Mouse (Mus musculus) kidney, adult 2 months (tissue): ENCODE data around the gene Ppp1r12b. TPM values are rescaled to one million over a fixed set of nuclear protein-coding genes. Genes with fewer than 3 reads are reported as not detected.

Experiments
- DNase-seq: peaks from one replicate; pipeline ENCODE4 v3.0.0; 2021
- H3K27ac ChIP-seq: fragments of 200-500 bp; 2 replicates; pipeline ENCODE4 v1.5.1; 2012; ENCODE audit warnings: low read depth, low read length, control low read depth, inconsistent platforms; ENCODE audit not compliant: insufficient read depth
- H3K27me3 ChIP-seq: fragments of 200-500 bp; replicated peaks from 2 replicates; pipeline ENCODE4 v1.6.1; 2012; ENCODE audit warnings: mild to moderate bottlenecking, moderate library complexity, low read length, inconsistent platforms; ENCODE audit not compliant: control insufficient read depth, insufficient read depth
- H3K36me3 ChIP-seq: fragments of 200-500 bp; 2 replicates; pipeline ENCODE4 v1.6.1; 2012; ENCODE audit warnings: mild to moderate bottlenecking, moderate library complexity, low read length, inconsistent platforms; ENCODE audit not compliant: control insufficient read depth, insufficient read depth
- H3K4me1 ChIP-seq: fragments of 200-500 bp; 2 replicates; pipeline ENCODE4 v1.6.1; 2011; ENCODE audit warnings: low read length; ENCODE audit not compliant: control insufficient read depth, insufficient read depth
- H3K4me3 ChIP-seq: fragments of 200-500 bp; 2 replicates; pipeline ENCODE4 v1.5.1; 2011; ENCODE audit warnings: mild to moderate bottlenecking, low read depth, low read length, control low read depth; ENCODE audit not compliant: insufficient read depth
- CTCF ChIP-seq: fragments of 200-500 bp; conservative IDR thresholded peaks from 2 replicates; pipeline ENCODE4 v1.5.1; 2011; ENCODE audit warnings: low read depth, mild to moderate bottlenecking, control low read depth, low read length, moderate library complexity, mixed read lengths; ENCODE audit not compliant: insufficient read depth, insufficient read length
- POLR2A ChIP-seq: fragments of 200-500 bp; IDR thresholded peaks from one replicate; pipeline ENCODE4 v1.6.1; 2011; ENCODE audit warnings: low read depth, low read length, control low read depth
- WGBS: fragments of 180-500 bp; shearing (Covaris S2); methylation state at CpG from one replicate; pipeline ENCODE4 v1.1.7; 2018; 5-methylcytosine and 5-hydroxymethylcytosine counted together
- polyA plus RNA-seq: library from polyadenylated mRNA; depleted of rRNA; stranded (reverse); fragments of >200 nt; gene quantifications from 2 replicates; pipeline ENCODE4 v1.2.3, GENCODE M21; 2012

Gene Ppp1r12b
- polyA plus RNA-seq, 1 experiment: 5.6 TPM

DNA sequence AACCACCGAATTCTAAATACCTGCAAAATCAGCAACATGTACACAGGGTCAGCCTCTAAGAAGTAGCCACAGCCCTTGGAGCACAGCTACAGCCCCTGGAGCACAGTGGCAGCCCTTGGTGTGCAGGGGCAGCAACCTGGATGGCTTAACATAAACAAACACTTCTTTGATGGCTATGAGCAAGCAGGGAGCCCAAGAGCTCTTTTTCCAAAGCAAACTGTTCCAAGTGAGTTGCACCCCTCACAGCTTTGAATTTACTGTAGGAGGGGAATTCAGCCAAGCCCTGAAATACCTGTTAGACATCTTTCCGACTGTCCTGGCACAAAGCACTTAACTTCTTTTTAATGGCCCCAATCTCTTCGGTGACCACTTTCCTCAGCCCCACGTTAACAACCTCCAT is 14.9 kb downstream of the Ppp1r12b start:
- H3K27me3 ChIP-seq: no peaks in the 10 kb centered on the region
- no peak overlapping the region for H3K4me3 ChIP-seq
- TF ChIP-seq POLR2A (no peak), CTCF (no peak)
- no peaks in the 10 kb centered on the region for H3K36me3 ChIP-seq
- no peak overlapping the region for H3K27ac ChIP-seq
- no peak for DNase-seq
- no peaks in the 10 kb centered on the region for H3K4me1 ChIP-seq
- 49% methylated on average over 4 of the region's 4 CpGs for WGBS

DNA sequence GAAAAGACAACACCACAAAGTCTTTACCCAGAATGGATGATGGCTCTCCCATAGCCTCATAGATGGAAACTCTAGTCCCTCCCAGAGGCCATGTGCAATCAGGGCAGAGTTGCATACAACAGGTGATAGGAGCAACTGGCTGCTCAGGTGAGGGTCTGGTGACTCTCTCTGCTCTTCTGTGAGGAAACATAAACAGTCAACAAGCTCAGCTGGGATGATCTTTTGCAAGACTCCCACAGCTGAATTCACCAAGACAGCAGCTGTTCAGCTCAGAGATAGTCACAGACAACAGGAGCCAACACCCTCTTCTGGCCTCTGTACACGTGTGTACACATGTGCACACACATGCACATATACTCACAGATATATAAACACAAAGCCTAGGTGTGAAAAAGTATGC is 17.5 kb downstream of the Ppp1r12b start:
- Histone ChIP-seq H3K36me3 (no peaks in the 10 kb centered on the region), H3K27me3 (no peaks in the 10 kb centered on the region), H3K4me1 (no peaks in the 10 kb centered on the region), H3K4me3 (no peak overlapping the region), H3K27ac (no peak overlapping the region)
- WGBS: 92% methylated on average over 1 of the region's 1 CpGs
- DNase-seq: no peak
- TF ChIP-seq CTCF (no peak), POLR2A (no peak)

DNA sequence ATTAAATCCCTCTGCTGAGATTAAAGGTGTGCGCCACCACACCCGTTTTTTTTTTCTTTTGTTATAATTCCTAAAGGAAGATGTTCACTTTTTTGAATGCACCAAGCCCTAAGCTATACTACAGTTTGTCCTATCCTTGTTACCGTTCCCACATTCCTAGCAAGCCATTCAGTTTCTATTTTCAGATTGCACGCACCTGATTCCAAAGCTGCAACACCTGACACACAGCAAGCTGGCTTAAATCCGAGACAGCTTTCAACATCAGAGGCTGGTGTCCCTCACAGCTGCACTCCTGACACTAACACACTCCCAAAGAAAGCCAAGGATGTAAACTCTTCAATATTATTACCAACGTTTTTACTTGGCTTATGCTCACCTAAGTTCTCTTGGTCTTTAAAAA is 19.4 kb downstream of the Ppp1r12b start:
- Histone ChIP-seq H3K4me1 (no peaks in the 10 kb centered on the region), H3K36me3 (no peaks in the 10 kb centered on the region), H3K4me3 (no peak overlapping the region), H3K27ac (no peak overlapping the region), H3K27me3 (no peaks in the 10 kb centered on the region)
- no peak for DNase-seq
- 87% methylated on average over 6 of the region's 6 CpGs for WGBS
- TF ChIP-seq CTCF: no peak
- no peak for TF ChIP-seq POLR2A

DNA sequence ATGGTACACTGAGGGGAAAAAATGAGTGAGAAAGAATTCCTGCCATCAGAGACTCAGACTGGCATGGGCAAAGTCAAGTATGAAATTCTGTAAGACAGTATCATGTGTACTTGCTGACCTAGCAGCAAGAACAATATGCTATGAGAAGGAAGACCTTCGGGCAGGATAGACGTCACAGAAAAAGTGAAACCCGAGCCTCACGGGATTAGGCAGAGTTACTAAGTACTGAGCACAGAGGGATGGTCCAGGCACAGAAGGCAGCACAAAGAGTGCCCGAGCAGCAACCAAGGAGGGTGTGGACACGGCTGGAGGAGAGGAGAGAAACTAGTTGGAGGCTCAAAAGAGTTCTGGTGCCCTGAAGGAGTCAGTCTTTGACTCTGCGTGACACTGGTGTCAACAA is 23.3 kb downstream of the Ppp1r12b start:
- WGBS: 46% methylated on average over 7 of the region's 7 CpGs
- DNase-seq: no peak
- Histone ChIP-seq H3K27ac (no peak overlapping the region), H3K27me3 (no peaks in the 10 kb centered on the region), H3K36me3 (no peaks in the 10 kb centered on the region), H3K4me3 (no peak overlapping the region), H3K4me1 (no peaks in the 10 kb centered on the region)
- TF ChIP-seq CTCF (no peak), POLR2A (no peak)

DNA sequence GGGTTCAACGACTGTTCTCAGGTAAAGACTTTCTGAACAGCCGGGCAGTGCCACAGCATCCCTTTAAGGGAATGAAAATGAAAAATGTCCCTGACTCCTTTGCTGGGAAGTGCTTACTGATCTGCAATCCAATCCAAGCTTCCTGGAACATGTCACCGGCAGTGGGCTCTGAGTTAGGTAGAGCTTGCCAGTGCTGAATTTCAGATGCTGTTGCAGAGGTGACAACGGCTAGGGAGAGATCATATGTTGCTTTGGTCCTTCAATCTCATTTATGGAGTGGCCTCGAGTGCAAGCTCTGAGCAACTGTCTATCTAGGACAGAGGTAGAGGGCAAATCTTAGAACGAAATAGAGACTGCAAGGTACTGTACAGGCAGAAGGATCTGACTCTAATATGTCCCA is 36.7 kb downstream of the Ppp1r12b start:
- H3K27ac ChIP-seq: no peak overlapping the region
- TF ChIP-seq POLR2A (no peak), CTCF (no peak)
- H3K4me3 ChIP-seq: no peak overlapping the region
- DNase-seq: no peak
- no peaks in the 10 kb centered on the region for H3K27me3 ChIP-seq
- H3K4me1 ChIP-seq: no peaks in the 10 kb centered on the region
- H3K36me3 ChIP-seq: no peaks in the 10 kb centered on the region
- 70% methylated on average over 6 of the region's 6 CpGs for WGBS

DNA sequence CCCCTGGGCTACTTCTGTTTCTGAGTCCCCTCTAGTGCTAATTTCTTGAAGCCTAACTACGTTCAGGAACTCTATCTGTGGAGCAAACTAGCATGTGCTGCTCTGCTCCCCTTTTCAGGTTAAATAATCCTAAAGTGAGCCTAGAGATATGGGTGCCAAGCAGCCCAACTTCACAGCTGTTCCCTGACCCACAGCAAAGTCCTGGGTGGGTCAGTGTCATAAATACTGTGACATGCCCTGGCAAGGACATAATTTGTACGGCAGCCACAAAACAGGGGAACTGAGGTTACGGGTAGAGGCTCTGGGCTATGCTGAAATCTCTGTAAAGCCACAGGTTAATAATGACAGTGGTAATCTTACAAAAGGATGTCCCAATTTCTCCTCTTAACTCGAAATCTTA is 40.3 kb downstream of the Ppp1r12b start:
- H3K27me3 ChIP-seq: no peaks in the 10 kb centered on the region
- 81% methylated on average over 4 of the region's 4 CpGs for whole genome bisulfite sequencing
- no peak for DNase-seq
- no peaks in the 10 kb centered on the region for H3K36me3 ChIP-seq
- no peaks in the 10 kb centered on the region for H3K4me1 ChIP-seq
- H3K27ac ChIP-seq: no peak overlapping the region
- H3K4me3 ChIP-seq: no peak overlapping the region
- TF ChIP-seq CTCF (no peak), POLR2A (no peak)

DNA sequence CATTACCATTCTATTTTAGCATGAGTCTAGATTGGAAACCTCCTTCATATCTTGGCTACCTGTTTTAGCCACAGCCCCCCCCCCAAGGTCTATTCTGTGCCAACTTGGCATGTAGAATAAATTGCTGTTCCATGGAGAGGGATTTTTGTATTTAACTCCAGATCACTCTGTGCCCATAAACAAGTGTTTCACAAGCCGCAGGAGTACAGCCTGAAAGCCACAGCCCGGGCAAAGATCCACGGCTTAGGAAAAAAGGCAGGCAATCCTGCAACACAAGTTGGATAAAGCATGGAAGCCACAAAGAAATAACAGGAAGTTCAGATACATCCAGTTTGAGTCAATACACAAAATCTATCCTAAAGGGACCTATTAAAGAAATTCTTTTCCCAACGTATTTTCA is 42.2 kb downstream of the Ppp1r12b start:
- H3K36me3 ChIP-seq: no peaks in the 10 kb centered on the region
- H3K27ac ChIP-seq: no peak overlapping the region
- TF ChIP-seq POLR2A (no peak), CTCF (no peak)
- DNase-seq: peak; percentile 10
- H3K27me3 ChIP-seq: no peaks in the 10 kb centered on the region
- WGBS: 90% methylated on average over 4 of the region's 4 CpGs
- H3K4me3 ChIP-seq: no peak overlapping the region
- H3K4me1 ChIP-seq: no peaks in the 10 kb centered on the region

DNA sequence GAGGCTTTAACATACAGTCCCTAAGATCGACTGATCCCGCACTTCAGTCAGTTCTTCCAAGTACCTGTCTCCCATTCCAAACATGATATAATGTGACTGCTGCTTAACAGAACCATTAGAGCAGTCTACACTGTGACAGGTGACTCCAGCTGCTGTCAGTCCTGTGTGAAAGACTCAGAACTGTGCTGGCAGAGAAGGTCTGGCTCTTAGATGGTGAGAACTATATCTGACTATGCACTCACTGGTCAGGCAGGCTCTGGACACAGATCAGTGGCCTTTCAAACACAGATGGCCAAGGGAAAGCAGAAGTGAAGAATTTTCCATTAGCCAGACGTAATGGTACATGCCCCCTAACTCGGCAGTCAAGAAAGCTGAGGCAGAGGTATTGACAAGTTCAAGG is 43.9 kb downstream of the Ppp1r12b start:
- TF ChIP-seq CTCF (no peak), POLR2A (no peak)
- Histone ChIP-seq H3K27me3 (no peaks in the 10 kb centered on the region), H3K4me3 (no peak overlapping the region), H3K36me3 (no peaks in the 10 kb centered on the region), H3K27ac (no peak overlapping the region), H3K4me1 (no peaks in the 10 kb centered on the region)
- no peak for DNase-seq
- 82% methylated on average over 4 of the region's 4 CpGs for WGBS
